Mouse (Mus musculus): ENCODE data around the gene Snrnp25.

- no peak for TF ChIP-seq POLR2AphosphoS2 (IDR thresholded peaks at IDR 0.05; ENCODE audit: low read length)
- no peak for TF ChIP-seq CHD2 (IDR thresholded peaks at IDR 0.05; ENCODE audit: low read length)
- TF ChIP-seq ZC3H11A (IDR thresholded peaks at IDR 0.05; ENCODE audit: low read depth, low read length): no peak
- TF ChIP-seq GATA1 (IDR thresholded peaks at IDR 0.05; ENCODE audit: low read depth, low read length): no peak
- no peak for TF ChIP-seq MAFK (IDR thresholded peaks at IDR 0.05; ENCODE audit: borderline replicate concordance, low read depth, low read length)
- no peak for TF ChIP-seq CTCF (IDR thresholded peaks at IDR 0.05 in 2 of 3, conservative IDR thresholded peaks at IDR 0.05 in 1 of 3; ENCODE audit: control insufficient read depth in 1 of 3, insufficient read depth in 1 of 3, low read depth in 2 of 3, low read length in 3 of 3, poor library complexity in 1 of 3, severe bottlenecking in 1 of 3)
- no peak for TF ChIP-seq POLR2AphosphoS5 (IDR thresholded peaks at IDR 0.05; ENCODE audit: borderline replicate concordance, low read depth, low read length)
- no peak for TF ChIP-seq EP300 (IDR thresholded peaks at IDR 0.05; ENCODE audit: low read depth in 1 of 2, low read length in 2 of 2)
- no peak; a peak in 1 of 4 replicates for TF ChIP-seq POLR2A (IDR thresholded peaks at IDR 0.05; ENCODE audit: control insufficient read depth in 1 of 2, insufficient read depth in 1 of 2, low read depth in 1 of 2, low read length in 2 of 2, poor library complexity in 1 of 2)
- TF ChIP-seq E2F4 (IDR thresholded peaks at IDR 0.05; ENCODE audit: borderline replicate concordance, low read depth, low read length): no peak
- TF ChIP-seq USF1 (IDR thresholded peaks at IDR 0.05; ENCODE audit: low read depth, low read length): no peak
- no peak for TF ChIP-seq ZKSCAN1 (IDR thresholded peaks at IDR 0.05; ENCODE audit: low read depth, low read length)
- TF ChIP-seq MAZ (IDR thresholded peaks at IDR 0.05; ENCODE audit: low read depth, low read length): no peak
Measured at GRCm38 (mm10) chr11:32220607-32221224, 15.5 kb downstream of the Snrnp25 start.
